Mouse (Mus musculus) brain, embryonic 18.5 days (tissue): ENCODE results near the gene Kcnmb3.
"Not testable (repeated sequence)": the region's sequence is repeated elsewhere in the genome, so short reads cannot be mapped to it uniquely, and the experiment has no call there.

Experiments
- DNase-seq: peaks from one replicate; pipeline ENCODE4 v3.0.0-alpha.2; 2012; ENCODE audit warnings: low read depth, low spot score

The Kcnmb3 gene

DNA sequence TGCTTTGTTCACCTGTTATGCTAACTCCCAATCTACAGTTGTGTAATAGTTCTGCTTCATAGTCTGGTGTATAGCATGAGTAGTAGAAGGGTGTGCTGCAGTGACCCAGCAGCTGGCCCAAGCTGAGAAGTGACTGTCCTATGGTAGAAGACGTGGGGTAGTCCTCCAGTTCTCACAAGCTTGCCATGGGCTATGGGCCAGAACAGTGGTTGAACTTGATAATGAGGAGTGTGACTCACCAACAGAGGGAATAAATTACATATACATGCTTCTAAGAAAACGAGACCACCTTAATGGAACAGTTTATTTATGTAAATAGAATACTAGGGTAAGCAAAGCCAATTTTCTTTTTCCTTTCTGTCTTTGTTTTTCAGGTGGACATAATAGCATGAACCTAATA, 61.6 kb downstream of the Kcnmb3 start:
- no peak for DNase-seq

DNA sequence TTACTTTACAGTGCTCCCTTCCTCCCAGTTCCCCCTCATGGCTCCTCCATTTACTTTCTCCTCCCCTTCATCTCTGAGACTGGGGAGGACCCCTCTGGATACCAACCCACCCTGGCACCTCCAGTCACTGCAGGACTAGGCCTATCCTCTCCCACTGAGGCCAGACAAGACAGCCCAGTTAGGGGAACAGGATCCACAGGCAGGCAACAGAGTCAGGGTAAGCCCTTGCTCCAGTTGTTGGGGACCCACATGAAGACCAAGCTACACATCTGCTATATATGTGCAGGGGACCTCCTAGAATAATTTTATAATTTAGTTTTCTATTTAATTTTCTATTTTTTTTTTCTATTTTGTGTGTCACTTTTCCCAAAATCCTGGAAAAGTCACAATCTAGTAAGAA, 62.7 kb downstream of the Kcnmb3 start:
- DNase-seq: not testable (repeated sequence)

DNA sequence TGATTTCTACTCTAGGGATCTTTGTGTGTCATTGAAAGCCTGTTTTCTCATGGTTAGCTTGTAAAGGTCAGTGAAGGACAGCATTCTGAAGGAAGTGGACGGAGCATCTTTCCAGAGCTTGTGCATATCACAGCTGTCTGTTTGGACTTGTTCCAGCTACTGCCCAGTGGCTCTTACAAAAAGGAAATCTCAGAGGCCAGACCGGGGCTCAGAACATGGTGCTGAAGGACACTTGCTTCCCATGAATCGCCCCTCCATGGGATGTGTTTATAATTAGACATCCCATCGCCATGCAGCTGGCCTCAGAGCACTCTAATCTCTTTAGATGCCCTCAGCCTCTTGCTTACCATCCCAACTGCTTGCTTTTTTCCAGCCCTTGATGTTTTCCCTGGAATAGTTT, 63.1 kb downstream of the Kcnmb3 start:
- no peak for DNase-seq

DNA sequence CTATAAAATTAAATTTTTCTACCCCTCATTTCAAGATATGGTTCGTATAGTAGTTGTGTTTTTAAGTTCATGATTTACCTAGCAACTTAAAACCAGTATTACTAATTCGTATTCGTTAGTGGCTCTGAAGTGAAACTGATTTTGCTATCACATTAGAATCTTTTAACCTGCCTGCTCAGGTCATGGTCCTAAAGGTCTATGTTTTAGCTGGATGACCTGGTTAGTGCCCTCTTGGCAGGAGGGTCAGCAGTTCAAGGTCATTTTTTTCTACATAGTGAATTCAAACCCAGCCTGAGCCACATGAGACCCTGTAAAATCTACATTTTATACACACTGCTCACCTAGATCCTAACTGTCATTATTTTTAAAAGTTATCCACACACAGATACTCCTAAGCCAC, 63.7 kb downstream of the Kcnmb3 start:
- no peak for DNase-seq

GRCm38 (mm10) chr3:32427695-32428094, 64.3 kb downstream of the Kcnmb3 start:
- no peak for DNase-seq
